Mouse (Mus musculus): ENCODE measurements around the gene Itsn1. TPM values are rescaled to one million over a fixed set of nuclear protein-coding genes. Genes with fewer than 3 reads are reported as not detected.

Itsn1 gene
- total and polyA plus RNA-seq, 3 experiments, result 37.0 to 49.2 (median 39.5) TPM

- no peak for DNase-seq
These were observed 39.5 kb downstream of the Itsn1 start for GRCm38 (mm10) chr16:91768586-91768985.

- DNase-seq, result no peak
These were observed 40.8 kb downstream of the Itsn1 start for GRCm38 (mm10) chr16:91769911-91770310.

GRCm38 (mm10) chr16:91770662-91771061 is 41.6 kb downstream of the Itsn1 start:
- DNase-seq, result no peak

GRCm38 (mm10) chr16:91771334-91771733 is 42.3 kb downstream of the Itsn1 start:
- DNase-seq, result no peak

GRCm38 (mm10) chr16:91772586-91772985 is 43.5 kb downstream of the Itsn1 start:
- no peak for DNase-seq

GRCm38 (mm10) chr16:91779576-91779975 is 50.5 kb downstream of the Itsn1 start:
- no peak for DNase-seq

- no peak for DNase-seq
These were observed 51.1 kb downstream of the Itsn1 start for GRCm38 (mm10) chr16:91780151-91780550.

GRCm38 (mm10) chr16:91780826-91781225 is 51.7 kb downstream of the Itsn1 start:
- no peak for DNase-seq

- DNase-seq, result no peak
These were observed 54.1 kb downstream of the Itsn1 start for GRCm38 (mm10) chr16:91783191-91783590.

GRCm38 (mm10) chr16:91784298-91784697 is 55.2 kb downstream of the Itsn1 start:
- no peak for DNase-seq

GRCm38 (mm10) chr16:91786425-91786824 is 57.3 kb downstream of the Itsn1 start:
- peak; percentile 68 for DNase-seq

GRCm38 (mm10) chr16:91789728-91790127 is 60.6 kb downstream of the Itsn1 start:
- no peak for DNase-seq

GRCm38 (mm10) chr16:91792477-91793196 is 63.6 kb downstream of the Itsn1 start:
- DNase-seq, result peak; percentile 39

- peak; percentile 81 for DNase-seq
These were observed 64.6 kb downstream of the Itsn1 start for GRCm38 (mm10) chr16:91793507-91794278.

- DNase-seq, result peak; percentile 74
These were observed 65.2 kb downstream of the Itsn1 start for GRCm38 (mm10) chr16:91794306-91794705.

- no peak for DNase-seq
These were observed 66.0 kb downstream of the Itsn1 start for GRCm38 (mm10) chr16:91795044-91795443.

- DNase-seq, result no peak
These were observed 66.5 kb downstream of the Itsn1 start for GRCm38 (mm10) chr16:91795606-91796005.

- no peak for DNase-seq
These were observed 72.3 kb downstream of the Itsn1 start for GRCm38 (mm10) chr16:91801426-91801825.

GRCm38 (mm10) chr16:91802461-91803062 is 73.5 kb downstream of the Itsn1 start:
- DNase-seq, result no peak

GRCm38 (mm10) chr16:91804418-91804817 is 75.3 kb downstream of the Itsn1 start:
- no peak for DNase-seq

- no peak for DNase-seq
These were observed 75.8 kb downstream of the Itsn1 start for GRCm38 (mm10) chr16:91804831-91805230.

- DNase-seq, result no peak
These were observed 81.2 kb downstream of the Itsn1 start for GRCm38 (mm10) chr16:91810235-91810634.

GRCm38 (mm10) chr16:91811339-91811738 is 82.3 kb downstream of the Itsn1 start:
- no peak for DNase-seq
